Mouse (Mus musculus) hindbrain, embryonic 14.5 days (tissue): ENCODE data around the gene Adam1a. TPM values are rescaled to one million over a fixed set of nuclear protein-coding genes. Genes with fewer than 3 reads are reported as not detected.
A peak's percentile ranks its signal among the peaks of the same experiment; 100 is the strongest.

Source experiments
- ATAC-seq: fragments of 200-750 bp; cut with Nextera tagmentation; 2 replicates; pipeline ENCODE4 v1.8.0; 2017; ENCODE audit warnings: moderate number of reproducible peaks, mild to moderate bottlenecking, moderate TSS enrichment, moderate library complexity; ENCODE audit not compliant: low FRiP score
- DNase-seq: peaks from one replicate; pipeline ENCODE4 v3.0.0-alpha.2; 2015; ENCODE audit warnings: low spot score
- H3K27ac ChIP-seq: fragments of 300-500 bp; sonication (generic); 2 replicates; pipeline ENCODE4 v1.5.1; 2014; ENCODE audit warnings: mild to moderate bottlenecking, moderate library complexity
- H3K27me3 ChIP-seq: fragments of 300-500 bp; sonication (generic); 2 replicates; pipeline ENCODE4 v1.6.1; 2014; ENCODE audit warnings: mild to moderate bottlenecking, low read length, mixed read lengths; ENCODE audit not compliant: control insufficient read depth, insufficient read depth
- H3K36me3 ChIP-seq: fragments of 300-500 bp; sonication (generic); replicated peaks from 2 replicates; pipeline ENCODE4 v1.6.1; 2014; ENCODE audit not compliant: control insufficient read depth, insufficient read depth
- H3K4me1 ChIP-seq: fragments of 300-500 bp; sonication (generic); replicated peaks from 2 replicates; pipeline ENCODE4 v1.6.1; 2014; ENCODE audit warnings: antibody characterized with exemption, low read length, mixed read lengths; ENCODE audit not compliant: control insufficient read depth, insufficient read depth
- H3K4me2 ChIP-seq: fragments of 300-500 bp; sonication (generic); replicated peaks from 2 replicates; pipeline ENCODE4 v1.6.1; 2014; ENCODE audit warnings: mild to moderate bottlenecking, moderate library complexity
- H3K4me3 ChIP-seq: fragments of 300-500 bp; sonication (generic); replicated peaks from 2 replicates; pipeline ENCODE4 v1.5.1; 2014; ENCODE audit warnings: mild to moderate bottlenecking, low read length
- H3K9ac ChIP-seq: fragments of 300-500 bp; sonication (generic); 2 replicates; pipeline ENCODE4 v1.6.1; 2014
- H3K9me3 ChIP-seq: fragments of 300-500 bp; sonication (generic); 2 replicates; pipeline ENCODE4 v1.6.1; 2016; ENCODE audit warnings: low read length; ENCODE audit not compliant: control insufficient read depth
- WGBS: fragments of 180-500 bp; shearing (Covaris S2); extraction: QIAGEN DNeasy Blood & Tissue Kit; methylation state at CpG from one replicate; pipeline ENCODE4 v1.1.7; 2014; 5-methylcytosine and 5-hydroxymethylcytosine counted together
- polyA plus RNA-seq: library from polyadenylated mRNA; unstranded; fragments of >200 nt; fragmentation: Nextera tagmentation; extraction: Ambion mirVana; gene quantifications from 2 replicates; pipeline ENCODE4 v1.2.1, GENCODE M21; 2014

Adam1a gene
- polyA plus RNA-seq = 4.4 and 5.0 TPM in 2 replicates

- Histone ChIP-seq H3K36me3 (no peaks in the 10 kb centered on the region), H3K4me2 (peak within 1 kb of the TSS; percentile 93), H3K27me3 (no peaks in the 10 kb centered on the region), H3K9me3 (no peaks in the 10 kb centered on the region), H3K9ac (peak within 1 kb of the TSS; percentile 97), H3K4me3 (peak within 1 kb of the TSS; percentile 99), H3K27ac (peak within 1 kb of the TSS; percentile 97), H3K4me1 (peaks cover 12% of the 10 kb centered on the region)
- DNase-seq (no peak), ATAC-seq (peak; percentile 35)
- under 1% methylated on average over 48 of the region's 97 CpGs for WGBS
Observed at GRCm38 (mm10) chr5:121544910-121545792, at the start of gene Adam1a, which contains the start of gene Gm42878. Adam1a (minus strand) TSS chr5:121545482. Gm42878 (minus strand) TSS chr5:121545482.

GRCm38 (mm10) chr5:121594714-121595313, 49.5 kb upstream of the Adam1a start:
- no peaks in the 10 kb centered on the region for H3K9me3 ChIP-seq
- H3K36me3 ChIP-seq = no peaks in the 10 kb centered on the region
- H3K4me1 ChIP-seq = peaks cover 14% of the 10 kb centered on the region
- peak overlapping the region; percentile 79 for H3K9ac ChIP-seq
- DNase-seq = no peak
- H3K27ac ChIP-seq = peak overlapping the region; percentile 70; the same call in 1 of the 2 replicates
- H3K4me2 ChIP-seq = peak overlapping the region; percentile 96
- WGBS = 88% methylated on average over 6 of the region's 6 CpGs
- no peaks in the 10 kb centered on the region for H3K27me3 ChIP-seq
- ATAC-seq = no peak
- no peak overlapping the region for H3K4me3 ChIP-seq

- Histone ChIP-seq H3K27ac (peak within 1 kb of the TSS; percentile 70), H3K4me1 (peaks cover 14% of the 10 kb centered on the region), H3K4me2 (peak within 1 kb of the TSS; percentile 96), H3K9me3 (no peaks in the 10 kb centered on the region), H3K36me3 (no peaks in the 10 kb centered on the region), H3K27me3 (no peaks in the 10 kb centered on the region), H3K9ac (peak within 1 kb of the TSS; percentile 79), H3K4me3 (peak within 1 kb of the TSS; percentile 65)
- peak; percentile 78 for DNase-seq
- 2% methylated on average over 47 of the region's 47 CpGs for WGBS
- peak; percentile 88 for ATAC-seq
Observed at GRCm38 (mm10) chr5:121593451-121594401, 48.4 kb upstream of the Adam1a start, which contains the start of gene Aldh2. Aldh2 (minus strand) TSS chr5:121593824.

GRCm38 (mm10) chr5:121592816-121593407, 47.6 kb upstream of the Adam1a start:
- Histone ChIP-seq H3K27ac (peak overlapping the region; percentile 70), H3K9me3 (no peaks in the 10 kb centered on the region), H3K4me2 (peak overlapping the region; percentile 96), H3K4me3 (peak overlapping the region; percentile 65), H3K36me3 (no peaks in the 10 kb centered on the region), H3K4me1 (peaks cover 14% of the 10 kb centered on the region), H3K27me3 (no peaks in the 10 kb centered on the region), H3K9ac (peak overlapping the region; percentile 79)
- DNase-seq = no peak
- 4% methylated on average over 33 of the region's 33 CpGs for WGBS
- no peak for ATAC-seq

GRCm38 (mm10) chr5:121592064-121592815, 47.0 kb upstream of the Adam1a start:
- no peaks in the 10 kb centered on the region for H3K27me3 ChIP-seq
- no peak for ATAC-seq
- DNase-seq = no peak
- peaks cover 14% of the 10 kb centered on the region for H3K4me1 ChIP-seq
- WGBS = 65% methylated on average over 11 of the region's 11 CpGs
- peak overlapping the region; percentile 96 for H3K4me2 ChIP-seq
- no peaks in the 10 kb centered on the region for H3K36me3 ChIP-seq
- H3K9ac ChIP-seq = peak overlapping the region; percentile 79
- H3K27ac ChIP-seq = no peak overlapping the region
- H3K9me3 ChIP-seq = no peaks in the 10 kb centered on the region
- peak overlapping the region; percentile 65 for H3K4me3 ChIP-seq

DNA sequence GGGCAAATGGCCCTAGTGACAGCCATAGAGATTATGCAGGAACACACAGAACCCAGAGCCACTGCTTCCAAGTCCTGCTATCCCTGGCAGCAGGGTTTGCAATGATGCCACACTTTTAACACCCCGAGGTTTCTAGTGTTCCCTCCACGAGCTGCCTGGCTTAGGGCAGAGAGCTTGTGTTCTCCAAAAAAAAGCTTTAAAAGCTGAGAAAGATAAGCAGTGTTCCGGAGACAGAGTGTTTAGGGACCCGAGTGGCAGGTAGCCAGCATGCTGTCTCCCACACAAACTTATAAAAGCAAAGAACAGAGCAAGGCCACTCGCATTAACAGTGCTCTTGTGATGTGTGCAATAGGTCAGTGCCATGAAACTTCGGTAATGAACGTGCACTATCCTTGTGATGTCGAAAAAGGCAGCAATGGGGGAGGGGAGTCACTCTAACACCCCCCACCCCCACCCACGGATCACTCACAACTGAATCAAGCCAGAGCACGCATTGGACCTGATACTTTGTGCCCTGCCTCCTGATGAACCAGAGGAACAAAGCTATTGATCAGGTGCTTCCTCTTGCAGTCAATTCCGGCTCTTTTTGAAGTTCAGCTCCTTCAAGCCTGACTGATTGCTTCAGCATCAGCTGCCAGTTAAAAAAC, 46.3 kb upstream of the Adam1a start:
- ATAC-seq = no peak
- Histone ChIP-seq H3K9me3 (no peaks in the 10 kb centered on the region), H3K36me3 (no peaks in the 10 kb centered on the region), H3K4me2 (no peak overlapping the region), H3K4me3 (no peak overlapping the region), H3K4me1 (peaks cover 14% of the 10 kb centered on the region), H3K9ac (no peak overlapping the region), H3K27ac (no peak overlapping the region), H3K27me3 (no peaks in the 10 kb centered on the region)
- DNase-seq = no peak
- WGBS = 75% methylated on average over 11 of the region's 11 CpGs

DNA sequence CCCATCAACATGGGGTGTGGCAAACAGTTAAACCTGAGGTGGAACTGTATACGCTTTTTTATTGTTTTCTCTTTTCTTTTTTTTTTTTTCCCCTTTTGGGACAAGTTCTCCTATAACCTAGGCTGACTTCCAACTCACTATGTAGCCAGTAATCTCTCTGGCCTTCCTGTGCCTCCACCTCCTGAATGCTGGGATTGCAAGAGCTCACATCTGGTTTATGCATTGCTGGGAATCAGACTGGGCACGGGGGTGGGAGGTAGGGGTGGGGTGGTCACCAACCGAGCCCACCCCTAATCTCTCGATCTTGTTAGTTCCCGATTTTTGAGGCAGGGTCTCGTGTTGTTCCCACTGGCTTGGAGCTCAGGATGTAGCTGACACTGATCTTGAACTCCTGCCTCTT, 44.6 kb upstream of the Adam1a start:
- DNase-seq = no peak
- H3K9me3 ChIP-seq = no peaks in the 10 kb centered on the region
- no peaks in the 10 kb centered on the region for H3K27me3 ChIP-seq
- WGBS = 92% methylated on average over 6 of the region's 6 CpGs
- no peak for ATAC-seq
- no peak overlapping the region for H3K4me3 ChIP-seq
- peaks cover 14% of the 10 kb centered on the region for H3K4me1 ChIP-seq
- no peak overlapping the region for H3K27ac ChIP-seq
- H3K9ac ChIP-seq = no peak overlapping the region
- H3K36me3 ChIP-seq = no peaks in the 10 kb centered on the region
- no peak overlapping the region for H3K4me2 ChIP-seq
